Mouse (Mus musculus): Measurements from ENCODE around the gene Mbd6.
"Not testable (repeated sequence)": the region's sequence is repeated elsewhere in the genome, so short reads cannot be mapped to it uniquely, and the experiment has no call there.

The Mbd6 gene

GRCm38 (mm10) chr10:127288800-127289572 lies at the start of gene Mbd6:
Gene Mbd6 (minus strand): TSS chr10:127289018.
- peak; percentile 94 for DNase-seq (ENCODE audit: low spot score)

DNA sequence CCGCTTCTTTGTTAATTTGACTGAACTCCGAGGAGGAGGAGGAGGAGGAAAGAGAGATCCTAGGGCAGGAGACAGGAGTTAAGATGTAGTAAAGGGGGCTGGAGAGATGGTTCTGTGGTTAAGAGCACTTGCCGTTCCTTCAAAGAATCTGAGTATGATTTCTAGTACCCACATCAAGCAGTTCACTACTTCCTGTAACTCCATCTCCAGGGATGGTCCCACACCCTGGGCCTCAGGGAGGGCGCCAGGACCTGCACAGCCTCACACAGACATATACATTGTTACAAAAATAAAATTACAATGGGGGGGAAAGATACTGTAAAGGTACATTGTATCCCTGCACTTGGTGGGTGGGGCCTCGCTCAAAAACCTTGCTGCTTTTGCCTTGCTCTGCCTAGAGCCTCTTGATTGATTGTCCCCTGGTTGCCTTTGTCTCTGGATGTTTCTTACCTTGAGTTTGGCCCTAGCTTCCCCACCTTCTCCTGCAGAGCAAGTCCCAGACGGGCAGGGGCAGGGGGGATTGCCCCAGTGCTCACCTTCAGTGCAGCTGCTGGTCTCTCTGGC lies 48.8 kb upstream of the Mbd6 start:
- DNase-seq (ENCODE audit: low spot score): peak; percentile 53

GRCm38 (mm10) chr10:127336952-127337351 lies 48.1 kb upstream of the Mbd6 start:
- no peak for DNase-seq (ENCODE audit: low spot score)

DNA sequence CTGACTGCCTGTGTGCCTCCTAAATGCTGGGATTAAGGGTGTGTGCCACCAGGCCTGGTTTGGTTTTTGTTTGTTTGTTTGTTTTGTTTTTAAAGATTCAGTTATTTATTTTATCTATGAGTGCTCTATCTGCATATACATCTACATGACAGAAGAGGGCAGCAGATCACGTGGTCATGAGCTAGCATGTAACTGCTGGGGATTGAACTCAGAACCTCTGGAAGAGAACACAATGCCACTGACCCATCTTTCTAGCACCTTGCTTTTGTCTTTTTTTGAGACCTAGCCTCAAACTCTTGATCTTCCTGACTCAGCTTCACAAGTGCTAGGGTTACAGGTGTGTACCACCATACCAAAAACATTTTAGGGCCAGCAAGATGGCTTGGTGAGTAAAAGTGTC lies 46.5 kb upstream of the Mbd6 start:
- no peak for DNase-seq (ENCODE audit: low spot score)

GRCm38 (mm10) chr10:127333152-127333551 lies 44.3 kb upstream of the Mbd6 start:
- no peak for DNase-seq (ENCODE audit: low spot score)

DNA sequence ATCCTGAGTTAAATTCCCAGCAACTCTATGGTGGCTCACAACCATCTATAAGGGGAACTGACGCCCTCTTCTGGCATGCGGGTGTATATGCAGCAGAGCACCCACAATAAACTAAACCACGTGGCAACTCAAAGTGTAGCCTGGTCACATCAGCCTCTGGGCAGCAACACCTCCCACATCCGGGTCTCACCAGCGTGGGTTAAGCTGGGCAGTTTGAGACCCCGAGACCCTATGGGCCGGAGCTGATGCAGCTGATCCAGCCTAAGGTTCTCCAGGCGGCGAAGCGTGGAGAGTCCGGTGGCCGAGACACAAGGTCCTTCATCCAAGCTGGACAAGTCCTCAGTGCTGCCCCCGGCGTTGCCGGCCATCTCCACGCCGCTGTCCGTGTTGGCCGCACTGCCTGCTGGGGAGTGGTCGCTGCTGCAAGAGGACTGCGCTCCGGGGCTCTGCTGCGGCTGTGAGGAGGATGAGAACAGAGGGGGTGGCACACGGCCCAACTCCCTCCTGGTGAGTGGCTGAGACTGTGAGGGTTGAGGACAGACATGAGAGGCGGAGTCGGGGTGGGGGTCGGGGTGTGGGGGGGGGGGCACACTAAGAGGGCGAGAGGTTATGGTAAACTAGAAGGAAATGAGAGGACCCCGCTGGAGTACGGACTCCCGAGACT lies 43.5 kb upstream of the Mbd6 start:
- no peak for DNase-seq (ENCODE audit: low spot score)

GRCm38 (mm10) chr10:127330212-127330611 lies 41.4 kb upstream of the Mbd6 start:
- DNase-seq (ENCODE audit: low spot score): no peak

- DNase-seq (ENCODE audit: low spot score): peak; percentile 66
Measured at GRCm38 (mm10) chr10:127327461-127328145, 38.8 kb upstream of the Mbd6 start.

DNA sequence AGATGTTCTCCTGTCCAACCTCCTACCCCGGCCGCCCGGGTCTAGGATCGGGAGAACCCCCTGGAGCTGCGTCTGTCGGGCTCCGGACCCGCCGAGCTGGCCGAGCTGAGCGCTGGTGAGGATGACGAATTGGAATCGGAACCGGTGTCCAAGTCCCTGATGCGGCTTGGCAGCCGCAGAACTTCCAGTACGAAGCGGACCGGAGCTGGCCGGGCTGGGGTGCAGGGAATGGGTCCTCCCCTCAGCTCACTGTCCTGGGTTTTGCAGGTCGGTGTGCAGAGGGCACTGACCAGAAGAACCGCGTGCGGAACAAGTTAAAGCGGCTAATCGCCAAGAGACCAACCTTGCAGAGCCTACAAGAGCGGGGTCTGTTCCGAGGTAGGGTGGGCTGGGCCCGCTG lies 38.0 kb upstream of the Mbd6 start:
- DNase-seq (ENCODE audit: low spot score): peak; percentile 54

GRCm38 (mm10) chr10:127326017-127326801 lies 37.4 kb upstream of the Mbd6 start:
- peak; percentile 64 for DNase-seq (ENCODE audit: low spot score)

GRCm38 (mm10) chr10:127325454-127326016 lies 36.7 kb upstream of the Mbd6 start:
- no peak for DNase-seq (ENCODE audit: low spot score)

- DNase-seq (ENCODE audit: low spot score): peak; percentile 61
Measured at GRCm38 (mm10) chr10:127324495-127324894, 35.7 kb upstream of the Mbd6 start.

DNA sequence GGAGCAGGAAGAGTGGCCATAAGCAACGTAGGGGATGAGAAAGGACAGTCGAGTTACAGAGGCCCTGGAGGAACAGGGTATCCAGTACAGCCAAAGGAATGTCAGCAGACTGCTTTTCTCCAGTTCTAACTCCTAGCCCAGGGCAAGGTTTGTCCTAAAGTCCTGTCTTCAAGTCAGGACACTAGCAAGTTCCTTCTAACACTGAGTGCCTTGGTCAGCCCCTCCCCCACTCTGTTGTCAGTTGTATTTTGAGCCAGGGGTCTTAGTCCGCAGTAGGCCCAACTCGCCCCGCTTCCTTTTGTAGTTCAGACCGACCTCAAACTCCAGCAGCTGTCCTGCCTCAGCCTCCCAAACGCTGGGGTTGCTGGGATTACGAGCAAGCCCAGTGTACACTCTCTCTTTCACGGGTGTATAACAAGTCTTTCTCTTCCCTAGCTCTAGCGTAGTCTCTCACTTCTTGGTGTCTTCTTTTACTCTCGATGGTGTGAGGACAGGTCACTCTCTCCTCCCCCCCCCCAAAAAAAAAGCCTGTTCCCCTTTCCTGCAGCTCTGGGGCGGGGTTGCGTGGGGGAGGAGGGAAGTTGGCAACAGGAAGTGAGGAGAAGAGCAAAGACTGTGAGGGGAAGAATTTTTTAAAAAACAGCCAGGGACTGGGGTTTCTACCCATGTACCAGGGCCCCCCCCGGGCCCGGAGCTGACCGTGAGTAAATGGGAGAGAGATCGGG lies 34.5 kb upstream of the Mbd6 start:
- DNase-seq (ENCODE audit: low spot score): peak; percentile 44

DNA sequence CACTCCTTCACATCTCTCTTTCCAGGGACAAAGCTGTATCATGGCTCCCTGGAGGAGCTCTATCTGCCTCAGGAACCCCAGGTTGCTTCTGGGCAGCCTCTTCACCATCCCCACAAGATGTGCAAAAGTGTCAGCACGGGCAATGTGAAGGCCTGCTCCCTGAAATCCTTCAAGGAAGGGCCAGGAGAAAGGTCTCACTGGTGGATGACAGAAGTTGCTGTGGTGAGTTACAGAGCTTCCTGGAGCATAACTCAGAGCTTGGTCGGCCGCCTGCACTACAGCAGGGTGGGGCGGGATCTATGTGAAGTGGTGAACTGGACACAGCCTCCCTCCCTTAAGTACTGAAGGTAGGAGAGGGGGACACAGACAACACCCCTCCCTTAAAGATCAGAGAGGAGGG lies 33.9 kb upstream of the Mbd6 start:
- DNase-seq (ENCODE audit: low spot score): no peak

DNA sequence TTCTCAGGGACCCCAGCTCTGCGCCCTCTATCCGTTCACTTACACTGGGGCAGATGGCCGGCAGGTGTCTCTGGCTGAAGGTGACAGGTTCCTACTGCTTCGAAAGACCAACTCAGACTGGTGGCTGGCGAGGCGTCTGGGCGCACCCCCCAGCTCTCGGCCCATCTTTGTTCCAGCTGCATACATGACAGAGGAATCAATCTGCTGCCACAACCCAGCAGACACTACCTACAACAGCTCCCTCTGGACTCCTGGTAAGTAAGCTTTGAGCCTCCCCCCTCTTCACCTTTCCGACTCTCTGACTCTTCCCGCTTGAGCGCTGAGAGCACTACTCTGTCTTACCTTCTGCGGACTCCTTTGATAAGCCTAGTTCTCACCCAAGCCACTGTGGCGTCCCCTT lies 33.4 kb upstream of the Mbd6 start:
- peak; percentile 43 for DNase-seq (ENCODE audit: low spot score)

- DNase-seq (ENCODE audit: low spot score): no peak
Measured at GRCm38 (mm10) chr10:127321621-127322020, 32.8 kb upstream of the Mbd6 start, which contains the start of gene Arhgap9. Gene Arhgap9 (plus strand): TSS chr10:127321964.

- no peak for DNase-seq (ENCODE audit: low spot score)
Measured at GRCm38 (mm10) chr10:127319969-127320368, 31.2 kb upstream of the Mbd6 start.

- DNase-seq (ENCODE audit: low spot score): no peak
Measured at GRCm38 (mm10) chr10:127318009-127318408, 29.2 kb upstream of the Mbd6 start.

GRCm38 (mm10) chr10:127317277-127317676 lies 28.5 kb upstream of the Mbd6 start:
- no peak for DNase-seq (ENCODE audit: low spot score)

DNA sequence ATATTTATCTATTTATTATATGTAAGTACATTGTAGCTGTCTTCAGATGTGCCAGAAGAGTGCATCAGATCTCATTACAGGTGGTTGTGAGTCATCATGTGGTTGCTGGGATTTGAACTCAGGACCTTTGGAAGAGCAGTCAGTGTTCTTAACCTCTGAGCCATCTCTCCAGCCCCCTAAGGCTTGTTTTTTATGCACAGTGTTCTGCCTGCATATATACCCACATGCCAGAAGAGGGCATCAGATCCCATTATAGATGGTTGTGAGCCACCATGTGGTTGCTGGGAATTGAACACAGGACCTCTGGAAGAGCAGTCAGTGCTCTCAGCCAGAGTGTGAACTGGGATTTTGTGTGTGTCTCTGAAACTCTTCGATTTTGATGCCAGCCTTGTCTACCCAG lies 26.1 kb upstream of the Mbd6 start:
- DNase-seq (ENCODE audit: low spot score): not testable (repeated sequence)

- not testable (repeated sequence) for DNase-seq (ENCODE audit: low spot score)
Measured at GRCm38 (mm10) chr10:127313516-127313915, 24.7 kb upstream of the Mbd6 start.
